Comparison of ENCODE assay signal across 9 mouse cellular contexts in the genomic region with DNA sequence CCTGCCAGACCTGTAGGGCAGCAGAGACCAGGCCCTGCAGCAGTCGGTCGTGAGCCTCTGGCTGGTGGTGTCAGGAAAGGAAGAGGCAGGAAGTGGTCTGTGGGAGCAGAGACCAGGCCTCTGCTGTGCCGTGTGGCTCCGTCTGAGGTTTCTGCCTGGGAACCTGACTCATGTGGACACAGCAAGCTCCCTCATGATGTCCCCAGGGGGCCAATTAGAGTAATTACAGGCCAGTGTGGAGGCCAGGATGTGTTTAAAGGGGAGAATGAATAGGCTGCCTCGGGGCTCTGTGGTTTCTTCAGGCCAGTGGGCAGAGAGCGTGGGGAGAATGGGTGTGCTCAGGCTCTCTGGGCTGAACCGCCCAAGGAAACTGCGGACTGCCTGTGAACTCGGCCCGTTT.
A peak's percentile ranks its signal among the peaks of the same experiment; 100 is the strongest.
DNase-seq lines count a peak whose midpoint lies in the region; ATAC-seq and TF ChIP-seq lines count a peak whose summit lies in the region.
"Had no signal": no experiment of that assay in that cellular context is flagged by ENCODE, and none has a peak within 500 bp of the region (broad histone marks: within the 10 kb centered on the region; RNA-seq: fewer than 3 reads in every experiment).

No protein-coding gene starts in this region.

- H3K4me1 ChIP-seq in thymus, adult 2 months (replicated peaks; ENCODE audit: control insufficient read depth, insufficient read depth, low read length), result peaks cover 36% of the 10 kb centered on the region
- H3K4me1 ChIP-seq in embryonic facial prominence, embryonic 10.5 days, result peaks cover 39% of the 10 kb centered on the region

- no peak overlapping the region for H3K27ac ChIP-seq in thymus, adult 2 months (ENCODE audit: control insufficient read depth, insufficient read depth, low read length)
- 0 out of 2 replicates have a peak overlapping the region, but pooled peaks have one; percentile 26 for H3K27ac ChIP-seq in embryonic facial prominence, embryonic 10.5 days (replicated peaks)

- DNase-seq in thymus, adult 2 months, result peak; percentile 46
- no peak for DNase-seq in thymus, adult 18-20 months
- peak; percentile 44 for DNase-seq in embryonic facial prominence, embryonic 10.5 days (ENCODE audit: low spot score)
- no peak for DNase-seq in left cerebral cortex, postnatal 36 days (ENCODE audit: low spot score in 2 of 2)
- no peak for DNase-seq in heart, postnatal 25 days (ENCODE audit: low spot score)
- DNase-seq in frontal cortex, postnatal 25 days (ENCODE audit: low spot score in 2 of 2), result no peak
- DNase-seq: cerebellum, adult 11 months; kidney, adult 18-20 months had no signal

- H3K4me3 ChIP-seq in thymus, adult 2 months (ENCODE audit: control insufficient read depth, insufficient read depth, low read length), result no peak overlapping the region
- no peak overlapping the region for H3K4me3 ChIP-seq in embryonic facial prominence, embryonic 10.5 days

- peak; percentile 42 for ATAC-seq in megakaryocyte, adult 5-6 weeks (ENCODE audit: poor library complexity, severe bottlenecking)

- H3K36me3 ChIP-seq in thymus, adult 2 months (ENCODE audit: control insufficient read depth, insufficient read depth, low read length), result no peaks in the 10 kb centered on the region
- no peaks in the 10 kb centered on the region for H3K36me3 ChIP-seq in embryonic facial prominence, embryonic 10.5 days (replicated peaks)

- H3K27me3 ChIP-seq in thymus, adult 2 months (ENCODE audit: control insufficient read depth, insufficient read depth, low read length), result no peaks in the 10 kb centered on the region
- H3K27me3 ChIP-seq in embryonic facial prominence, embryonic 10.5 days (replicated peaks; ENCODE audit: low read depth, poor library complexity, severe bottlenecking), result peaks cover 62% of the 10 kb centered on the region

- intact Hi-C loops in left cerebral cortex, postnatal 36 days (cut with DNase I), result no loop called here
- intact Hi-C loops in heart, postnatal 25 days (cut with DNase I), result loop anchor here (5.0 kb wide), 1 partner anchor 811 kb away; no protein-coding TSS in a partner anchor

- peaks cover 11% of the 10 kb centered on the region; the same call in 1 of the 2 replicates for H3K9me3 ChIP-seq in embryonic facial prominence, embryonic 10.5 days

- 12% methylated on average over 10 of the region's 10 CpGs for WGBS in thymus, adult 2 months
- 22% methylated on average over 10 of the region's 10 CpGs for WGBS in embryonic facial prominence, embryonic 10.5 days

- no peak for TF ChIP-seq CTCF in thymus, adult 2 months (IDR thresholded peaks at IDR 0.05; ENCODE audit: borderline replicate concordance, control insufficient read depth, extremely low read depth, insufficient read depth, low read length, poor library complexity)

- TF ChIP-seq POLR2A in thymus, adult 2 months (IDR thresholded peaks at IDR 0.05; ENCODE audit: control insufficient read depth, extremely low read depth, insufficient read depth, low read length, poor library complexity), result no peak

Comparison
In these comparisons a context has a peak if more than half of its experiments do, and no peak if none do; other contexts are left out.
1. DNase-seq: peak in thymus, adult 2 months (single experiment) and embryonic facial prominence, embryonic 10.5 days (single experiment); none in thymus, adult 18-20 months (0 of 2), left cerebral cortex, postnatal 36 days (0 of 2), heart, postnatal 25 days (single experiment) and frontal cortex, postnatal 25 days (0 of 2).